Mouse (Mus musculus): ENCODE measurements around the gene Trnau1ap.

DNA sequence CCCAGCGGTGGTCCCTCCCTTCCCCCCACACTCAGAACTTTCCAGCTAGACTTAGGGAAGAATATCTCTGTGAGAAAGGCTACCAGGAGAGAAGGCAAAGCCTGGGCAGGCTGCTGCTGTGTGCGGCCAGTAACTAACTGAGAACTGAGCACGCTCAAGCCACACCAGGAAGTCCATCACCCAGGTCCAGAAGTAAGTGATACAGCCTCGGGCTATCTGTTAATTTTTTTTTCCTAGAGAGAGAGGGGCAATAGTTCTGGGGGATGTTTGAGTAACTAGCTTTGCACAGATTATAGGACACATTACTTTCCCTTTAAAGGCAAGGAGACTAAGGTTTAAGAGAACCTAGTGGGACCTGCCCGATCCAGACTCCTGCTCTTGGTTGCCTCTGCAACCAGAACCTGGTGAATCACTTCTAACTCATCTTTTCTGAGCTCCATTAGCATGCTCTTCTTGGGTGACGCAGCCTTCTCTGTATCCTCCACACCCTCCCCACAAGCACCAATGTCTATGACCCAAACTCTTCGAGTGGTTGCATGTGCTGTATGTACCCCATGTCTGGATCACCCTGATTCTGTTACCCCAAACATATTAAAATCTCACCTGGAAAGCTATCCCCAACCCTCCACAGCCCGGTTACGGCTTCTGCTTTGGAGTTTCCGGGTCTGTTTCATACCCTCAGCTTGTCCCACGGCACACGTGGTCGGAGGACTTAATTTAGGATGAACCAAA is 15.2 kb upstream of the Trnau1ap start:
- TF ChIP-seq CTCF (IDR thresholded peaks at IDR 0.05; ENCODE audit: control insufficient read depth, insufficient read depth, insufficient replicate concordance, low read depth, low read length) (no peak), POLR2A (IDR thresholded peaks at IDR 0.05; ENCODE audit: control insufficient read depth, low read depth, low read length) (0 out of 2 replicates have a peak, but pooled peaks have one; percentile 15)
